Mouse (Mus musculus): ENCODE measurements around the gene Pigyl.

Gene Pigyl

GRCm38 (mm10) chr9:22196412-22196811 is 39.8 kb downstream of the Pigyl start:
- DNase-seq (ENCODE audit: low spot score): no peak
